Mouse (Mus musculus) liver, adult 2 months (tissue): ENCODE measurements at regions not wholly inside any gene's neighbourhood (a gene's known extent, or its start where the extent isn't known, plus 50 kb on each side); places are given as distances from the start of the nearest gene placed in this dataset.
A peak's percentile ranks its signal among the peaks of the same experiment; 100 is the strongest.

Source experiments
- CTCF ChIP-seq: fragments of 200-500 bp; IDR thresholded peaks from 2 replicates; pipeline ENCODE4 v1.5.1; 2011; ENCODE audit warnings: low read depth, low read length, control low read depth
- POLR2A ChIP-seq: fragments of 200-500 bp; IDR thresholded peaks from 2 replicates; pipeline ENCODE4 v1.6.1; 2011; ENCODE audit warnings: low read length, control low read depth; ENCODE audit not compliant: insufficient read depth; ENCODE audit errors: extremely low read depth

- TF ChIP-seq CTCF, result peak; percentile 11; the same call in 1 of the 2 replicates
- no peak for TF ChIP-seq POLR2A
Observed at GRCm38 (mm10) chr9:61059225-61059624, 264.9 kb downstream of the Uaca start.
